13 mouse cellular contexts compared by ENCODE assay signal in the genomic region with DNA sequence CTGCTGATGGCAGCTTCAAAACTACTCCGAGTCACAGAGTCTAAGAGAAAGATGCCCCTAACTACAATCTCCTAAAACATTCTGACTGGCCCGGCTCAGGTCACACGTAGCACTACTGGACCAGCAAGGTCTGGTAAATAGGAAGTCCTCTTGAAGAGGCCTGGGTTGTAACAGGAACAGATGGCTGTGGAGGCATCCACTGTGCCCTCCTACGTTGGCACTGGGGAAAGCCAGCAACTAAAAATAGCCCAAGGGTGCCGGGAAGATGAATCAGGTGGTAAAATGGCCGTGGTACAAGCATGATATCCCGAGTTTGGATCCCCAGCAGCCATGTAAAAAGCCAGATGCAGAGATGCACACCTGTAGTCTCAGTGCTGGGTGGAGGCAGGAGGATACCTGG. TPM values are rescaled to one million over a fixed set of nuclear protein-coding genes. Genes with fewer than 3 reads are reported as not detected.
DNase-seq lines count a peak whose midpoint lies in the region; ATAC-seq and TF ChIP-seq lines count a peak whose summit lies in the region.
"Had no signal": no experiment of that assay in that cellular context is flagged by ENCODE, and none has a peak within 500 bp of the region (broad histone marks: within the 10 kb centered on the region; RNA-seq: fewer than 3 reads in every experiment).

No protein-coding gene starts in this region.

- ATAC-seq in monocyte, adult 5-6 weeks (replicated peaks; ENCODE audit: insufficient number of reproducible peaks, low FRiP score, low TSS enrichment, poor library complexity, severe bottlenecking), result no peak
- ATAC-seq: hindbrain, postnatal 0 days had no signal

- TF ChIP-seq CTCF in left cerebral cortex, adult 2 months (IDR thresholded peaks at IDR 0.05), result no peak

- H3K9me3 ChIP-seq in heart, embryonic 10.5 days, result no peaks in the 10 kb centered on the region

- peaks cover 12% of the 10 kb centered on the region; the same call in 1 of the 2 replicates for H3K4me1 ChIP-seq in heart, embryonic 10.5 days

- intact Hi-C loops in left cerebral cortex, adult 2 months (cut with DNase I), result no loop called here

- peaks cover 8% of the 10 kb centered on the region for H3K27me3 ChIP-seq in heart, embryonic 10.5 days (ENCODE audit: insufficient read depth, poor library complexity, severe bottlenecking)

- no peak overlapping the region for H3K27ac ChIP-seq in heart, embryonic 10.5 days
- H3K27ac ChIP-seq in left cerebral cortex, adult 2 months, result no peak overlapping the region
- H3K27ac ChIP-seq: hindbrain, postnatal 0 days; macrophage; stomach, postnatal 0 days had no signal

- WGBS in heart, embryonic 10.5 days, result 64% methylated on average over 7 of the region's 7 CpGs

- H3K4me3 ChIP-seq in heart, embryonic 10.5 days, result no peak overlapping the region
- no peak overlapping the region for H3K4me3 ChIP-seq in left cerebral cortex, adult 2 months

- H3K36me3 ChIP-seq in heart, embryonic 10.5 days, result no peaks in the 10 kb centered on the region

- peak; percentile 55 for DNase-seq in heart, adult 8-10 months (ENCODE audit: low spot score)
- DNase-seq in heart, embryonic 10.5 days (ENCODE audit: low spot score), result no peak
- DNase-seq in cerebellum, adult 11 months, result peak; percentile 58
- DNase-seq in cerebellum, postnatal 36 days, result peak; percentile 60 to 63
- peak; percentile 26 to 58 for DNase-seq in left cerebral cortex, adult 2 months (ENCODE audit: extremely low spot score in 1 of 2, low spot score in 2 of 2)
- DNase-seq in thymus, postnatal 4 days, result no peak
- DNase-seq in natural killer cell, adult 2 months (ENCODE audit: low spot score in 2 of 2), result no peak
- DNase-seq: kidney, postnatal 25 days had no signal

RNA-seq across cellular contexts. Expression of a gene that starts 17.6 kb away (rescaled TPM):
- total RNA-seq in heart, adult 8-10 months (2022), result 10 to 100 TPM; 13.8 to 16.8 (median 14.5) TPM
- polyA plus RNA-seq in heart, embryonic 10.5 days (2016; fragmentation: Nextera tagmentation; extraction: Ambion mirVana), result 18.0 and 18.7 TPM in 2 replicates
- 10 to 100 TPM; 12.6 to 14.5 TPM for total RNA-seq in left cerebral cortex, adult 2 months (2021)
- 66.9 to 77.6 TPM (median 67.0 TPM) in 3 replicates for total RNA-seq in monocyte, adult 5-6 weeks (2017)

RNA-seq across cellular contexts. Expression of a gene that starts 35.9 kb away (rescaled TPM):
- total RNA-seq in heart, adult 8-10 months (2022), result 10 to 100 TPM; 18.1 to 22.8 (median 20.4) TPM
- 0.99 and 1.2 TPM in 2 replicates for polyA plus RNA-seq in heart, embryonic 10.5 days (2016; fragmentation: Nextera tagmentation; extraction: Ambion mirVana)
- total RNA-seq in left cerebral cortex, adult 2 months (2021), result 1 to 10 TPM; 4.2 to 4.7 TPM
- not detected in 3 replicates for total RNA-seq in monocyte, adult 5-6 weeks (2017)
- total RNA-seq: CH12.LX had no signal
- polyA plus RNA-seq: macrophage had no signal

RNA-seq across cellular contexts. Expression of a gene that starts 39.3 kb away (rescaled TPM):
- 1 to 10 TPM in 1 of 4 experiments, under 1 TPM in 3; 0.57 to 1.0 (median 0.78) TPM for total RNA-seq in heart, adult 8-10 months (2022)
- polyA plus RNA-seq in heart, embryonic 10.5 days (2016; fragmentation: Nextera tagmentation; extraction: Ambion mirVana), result not detected in 2 replicates
- 1 to 10 TPM; 4.8 to 5.0 TPM for total RNA-seq in left cerebral cortex, adult 2 months (2021)
- total RNA-seq in monocyte, adult 5-6 weeks (2017), result 0.19 TPM in 1 of 3 replicates, not detected in the others
- polyA plus RNA-seq: macrophage had no signal

RNA-seq across cellular contexts. Expression of a gene that starts 47.2 kb away (rescaled TPM):
- 10 to 100 TPM; 12.5 to 16.6 (median 14.6) TPM for total RNA-seq in heart, adult 8-10 months (2022)
- 27.6 and 27.7 TPM in 2 replicates for polyA plus RNA-seq in heart, embryonic 10.5 days (2016; fragmentation: Nextera tagmentation; extraction: Ambion mirVana)
- 10 to 100 TPM; 25.5 to 26.8 TPM for total RNA-seq in left cerebral cortex, adult 2 months (2021)
- total RNA-seq in monocyte, adult 5-6 weeks (2017), result 22.9 to 28.0 TPM (median 23.8 TPM) in 3 replicates

RNA-seq across cellular contexts. Expression of a gene that starts 54.0 kb away (rescaled TPM):
- 10 to 100 TPM in 1 of 4 experiments, 1 to 10 TPM in 3; 6.3 to 10.6 (median 8.1) TPM for total RNA-seq in heart, adult 8-10 months (2022)
- polyA plus RNA-seq in heart, embryonic 10.5 days (2016; fragmentation: Nextera tagmentation; extraction: Ambion mirVana), result 2.0 and 2.7 TPM in 2 replicates
- total RNA-seq in left cerebral cortex, adult 2 months (2021), result 1 to 10 TPM in 1 of 2 experiments, under 1 TPM in 1; 1.00 to 1.4 TPM
- 0.29 to 0.78 TPM (median 0.53 TPM) in 3 replicates for total RNA-seq in monocyte, adult 5-6 weeks (2017)
- polyA plus RNA-seq: macrophage had no signal

Comparison
In these comparisons a context has a peak if more than half of its experiments do, and no peak if none do; other contexts are left out.
1. DNase-seq: peak in heart, adult 8-10 months (single experiment), cerebellum, adult 11 months (single experiment), cerebellum, postnatal 36 days (2 of 2) and left cerebral cortex, adult 2 months (2 of 2); none in heart, embryonic 10.5 days (single experiment), thymus, postnatal 4 days (single experiment) and natural killer cell, adult 2 months (0 of 2).